Mouse (Mus musculus) thymus, adult 2 months (tissue): ENCODE results near the gene Dnajc12. TPM values are rescaled to one million over a fixed set of nuclear protein-coding genes. Genes with fewer than 3 reads are reported as not detected.

Experiments used
- DNase-seq: peaks from one replicate; pipeline ENCODE4 v3.0.0; 2021
- H3K27ac ChIP-seq: fragments of 200-500 bp; 2 replicates; pipeline ENCODE4 v1.5.1; 2012; ENCODE audit warnings: low read length, control low read depth; ENCODE audit not compliant: control insufficient read depth, insufficient read depth
- H3K27me3 ChIP-seq: fragments of 200-500 bp; 2 replicates; pipeline ENCODE4 v1.6.1; 2012; ENCODE audit warnings: mild to moderate bottlenecking, low read length, moderate library complexity, mixed read lengths; ENCODE audit not compliant: control insufficient read depth, insufficient read depth
- H3K36me3 ChIP-seq: fragments of 200-500 bp; 2 replicates; pipeline ENCODE4 v1.6.1; 2012; ENCODE audit warnings: mild to moderate bottlenecking, low read length, moderate library complexity; ENCODE audit not compliant: control insufficient read depth, insufficient read depth
- H3K4me1 ChIP-seq: fragments of 200-500 bp; replicated peaks from 2 replicates; pipeline ENCODE4 v1.6.1; 2012; ENCODE audit warnings: low read length; ENCODE audit not compliant: control insufficient read depth, insufficient read depth
- H3K4me3 ChIP-seq: fragments of 200-500 bp; 2 replicates; pipeline ENCODE4 v1.5.1; 2012; ENCODE audit warnings: mild to moderate bottlenecking, low read length, control low read depth, moderate library complexity; ENCODE audit not compliant: control insufficient read depth, insufficient read depth
- CTCF ChIP-seq: fragments of 200-500 bp; IDR thresholded peaks from 2 replicates; pipeline ENCODE4 v1.5.1; 2012; ENCODE audit warnings: mild to moderate bottlenecking, control low read depth, low read length, moderate library complexity, borderline replicate concordance; ENCODE audit not compliant: control insufficient read depth, poor library complexity, insufficient read depth; ENCODE audit errors: extremely low read depth
- POLR2A ChIP-seq: fragments of 200-500 bp; IDR thresholded peaks from 2 replicates; pipeline ENCODE4 v1.6.1; 2012; ENCODE audit warnings: mild to moderate bottlenecking, low read length, control low read depth, moderate library complexity; ENCODE audit not compliant: control insufficient read depth, poor library complexity, insufficient read depth; ENCODE audit errors: extremely low read depth
- WGBS: fragments of 180-500 bp; shearing (Covaris S2); methylation state at CpG from one replicate; pipeline ENCODE4 v1.1.7; 2018; 5-methylcytosine and 5-hydroxymethylcytosine counted together
- polyA plus RNA-seq: library from polyadenylated mRNA; depleted of rRNA; stranded (reverse); fragments of >200 nt; gene quantifications from 2 replicates; pipeline ENCODE4 v1.2.3, GENCODE M21; 2012

The Dnajc12 gene
- polyA plus RNA-seq, 1 experiment, result 1.8 TPM

- WGBS, result 88% methylated on average over 18 of the region's 18 CpGs
- Histone ChIP-seq H3K4me1 (no peaks in the 10 kb centered on the region), H3K27me3 (no peaks in the 10 kb centered on the region), H3K27ac (no peak within 1 kb of the TSS), H3K36me3 (no peaks in the 10 kb centered on the region), H3K4me3 (no peak within 1 kb of the TSS)
- peak; percentile 64 for DNase-seq
- TF ChIP-seq POLR2A (no peak), CTCF (peak; percentile 20; the same call in 1 of the 2 replicates)
Measured at GRCm38 (mm10) chr10:63421739-63422735, 39.8 kb downstream of the Dnajc12 start, which contains the start of gene Gm7075. Gm7075 (minus strand) TSS chr10:63421789.

GRCm38 (mm10) chr10:63422736-63422992, 40.4 kb downstream of the Dnajc12 start:
- Histone ChIP-seq H3K27ac (no peak overlapping the region), H3K4me1 (no peaks in the 10 kb centered on the region), H3K36me3 (no peaks in the 10 kb centered on the region), H3K27me3 (no peaks in the 10 kb centered on the region), H3K4me3 (no peak overlapping the region)
- WGBS, result 88% methylated on average over 5 of the region's 5 CpGs
- no peak for DNase-seq
- TF ChIP-seq POLR2A, result no peak

DNA sequence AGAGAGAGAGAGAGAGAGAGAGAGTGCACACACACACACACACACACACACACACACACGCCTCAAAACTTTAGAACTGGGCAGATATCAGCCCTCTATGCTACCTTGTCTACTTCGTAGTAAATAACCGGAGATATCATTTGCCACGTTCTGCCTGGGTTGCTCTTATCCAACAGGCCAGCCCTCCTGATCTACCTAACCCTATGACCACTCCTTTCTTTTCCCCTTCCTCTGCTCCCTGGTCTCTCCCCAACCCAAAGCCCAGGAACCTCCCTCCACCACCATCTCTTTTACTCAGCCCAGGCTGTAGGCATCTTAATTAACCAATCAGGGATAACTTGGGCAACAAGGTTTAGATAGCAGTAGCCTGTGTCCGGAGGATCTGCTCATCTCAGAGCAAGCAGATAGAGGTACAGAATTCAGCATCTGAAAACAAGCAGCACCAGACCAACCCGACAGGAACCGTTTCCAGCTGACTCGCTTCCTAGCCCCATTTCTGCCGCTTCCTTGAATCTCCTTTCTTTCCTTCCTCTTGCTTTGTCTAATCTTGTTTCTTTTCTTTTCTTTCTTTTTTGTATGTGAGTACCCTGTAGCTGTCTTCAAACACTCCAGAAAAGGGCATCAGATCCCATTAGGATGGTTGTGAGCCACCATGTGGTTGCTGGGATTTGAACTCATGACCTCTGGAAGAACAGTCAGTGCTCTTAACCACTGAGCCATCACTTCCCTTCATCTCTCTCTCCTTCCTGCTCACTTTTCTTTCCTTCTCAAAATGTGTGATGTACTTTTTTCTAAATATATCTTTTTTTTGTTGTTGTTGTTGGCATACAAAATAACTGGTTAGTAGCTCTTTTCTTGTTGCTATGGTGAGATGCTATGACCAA, 41.6 kb downstream of the Dnajc12 start:
- H3K27ac ChIP-seq, result no peak overlapping the region
- no peaks in the 10 kb centered on the region for H3K36me3 ChIP-seq
- 88% methylated on average over 9 of the region's 9 CpGs for WGBS
- TF ChIP-seq CTCF (no peak), POLR2A (no peak)
- H3K27me3 ChIP-seq, result no peaks in the 10 kb centered on the region
- no peaks in the 10 kb centered on the region for H3K4me1 ChIP-seq
- no peak for DNase-seq
- no peak overlapping the region for H3K4me3 ChIP-seq

- H3K27ac ChIP-seq, result no peak overlapping the region
- TF ChIP-seq POLR2A, result no peak
- TF ChIP-seq CTCF, result no peak
- no peaks in the 10 kb centered on the region for H3K36me3 ChIP-seq
- H3K4me1 ChIP-seq, result no peaks in the 10 kb centered on the region
- H3K27me3 ChIP-seq, result no peaks in the 10 kb centered on the region
- peak; percentile 62 for DNase-seq
- H3K4me3 ChIP-seq, result no peak overlapping the region
Measured at GRCm38 (mm10) chr10:63424475-63424814, 42.2 kb downstream of the Dnajc12 start.

GRCm38 (mm10) chr10:63427146-63427545, 44.9 kb downstream of the Dnajc12 start:
- H3K4me3 ChIP-seq, result no peak overlapping the region
- H3K36me3 ChIP-seq, result no peaks in the 10 kb centered on the region
- H3K4me1 ChIP-seq, result no peaks in the 10 kb centered on the region
- DNase-seq, result no peak
- no peaks in the 10 kb centered on the region for H3K27me3 ChIP-seq
- 97% methylated on average over 8 of the region's 8 CpGs for WGBS
- H3K27ac ChIP-seq, result no peak overlapping the region
- no peak for TF ChIP-seq POLR2A
- no peak for TF ChIP-seq CTCF

GRCm38 (mm10) chr10:63428243-63429022, 46.2 kb downstream of the Dnajc12 start:
- no peaks in the 10 kb centered on the region for H3K36me3 ChIP-seq
- 12% methylated on average over 19 of the region's 19 CpGs for WGBS
- H3K27ac ChIP-seq, result peak overlapping the region; percentile 80
- no peaks in the 10 kb centered on the region for H3K27me3 ChIP-seq
- TF ChIP-seq POLR2A (peak; percentile 18; the same call in 1 of the 2 replicates), CTCF (no peak)
- DNase-seq, result peak; percentile 56
- peak overlapping the region; percentile 62 for H3K4me3 ChIP-seq
- no peaks in the 10 kb centered on the region for H3K4me1 ChIP-seq
